Mouse (Mus musculus) ES-Bruce4 (cell line): ENCODE results near the gene Adcy4. TPM values are rescaled to one million over a fixed set of nuclear protein-coding genes. Genes with fewer than 3 reads are reported as not detected.

Experiments
- H3K27ac ChIP-seq: 2 replicates; pipeline ENCODE4 v1.5.1; 2012; ENCODE audit warnings: low read length, inconsistent platforms; ENCODE audit not compliant: insufficient read depth
- H3K27me3 ChIP-seq: 2 replicates; pipeline ENCODE4 v1.6.1; 2012; ENCODE audit warnings: mild to moderate bottlenecking, low read length, inconsistent platforms; ENCODE audit not compliant: control insufficient read depth, poor library complexity, insufficient read depth, severe bottlenecking
- H3K36me3 ChIP-seq: 2 replicates; pipeline ENCODE4 v1.6.1; 2012; ENCODE audit warnings: inconsistent platforms, mild to moderate bottlenecking, low read length, moderate library complexity; ENCODE audit not compliant: control insufficient read depth, poor library complexity, insufficient read depth, severe bottlenecking
- H3K4me1 ChIP-seq: one replicate; pipeline ENCODE4 v1.8.1; 2011; ENCODE audit warnings: low read length; ENCODE audit not compliant: control insufficient read depth, insufficient read depth
- H3K4me3 ChIP-seq: 2 replicates; pipeline ENCODE4 v1.5.1; 2011; ENCODE audit warnings: low read depth, mild to moderate bottlenecking, low read length
- H3K9ac ChIP-seq: 2 replicates; pipeline ENCODE4 v1.6.1; 2012; ENCODE audit warnings: low read depth, mild to moderate bottlenecking, inconsistent platforms; ENCODE audit not compliant: poor library complexity, severe bottlenecking
- H3K9me3 ChIP-seq: replicated peaks from 2 replicates; pipeline ENCODE4 v1.6.1; 2012; ENCODE audit warnings: mild to moderate bottlenecking, low read length, inconsistent platforms; ENCODE audit not compliant: control insufficient read depth, poor library complexity, insufficient read depth, severe bottlenecking
- CTCF ChIP-seq: IDR thresholded peaks from one replicate; pipeline ENCODE4 v1.8.1; 2011; ENCODE audit warnings: low read depth, low read length
- EP300 ChIP-seq: IDR thresholded peaks from 2 replicates; pipeline ENCODE4 v1.6.1; 2011; ENCODE audit warnings: low read depth, low read length; ENCODE audit not compliant: insufficient read depth
- POLR2A ChIP-seq: IDR thresholded peaks from one replicate; pipeline ENCODE4 v1.8.1; 2011; ENCODE audit warnings: low read length; ENCODE audit not compliant: insufficient read depth
- polyA plus RNA-seq: library from polyadenylated mRNA; stranded (reverse); fragments of >200 nt; gene quantifications from 2 replicates; pipeline ENCODE4 v1.2.4, GENCODE M21; 2011; ENCODE audit warnings: low read depth; ENCODE audit not compliant: missing spikeins, insufficient read depth, insufficient read length

The Adcy4 gene
- polyA plus RNA-seq, 1 experiment: 1.2 TPM

DNA sequence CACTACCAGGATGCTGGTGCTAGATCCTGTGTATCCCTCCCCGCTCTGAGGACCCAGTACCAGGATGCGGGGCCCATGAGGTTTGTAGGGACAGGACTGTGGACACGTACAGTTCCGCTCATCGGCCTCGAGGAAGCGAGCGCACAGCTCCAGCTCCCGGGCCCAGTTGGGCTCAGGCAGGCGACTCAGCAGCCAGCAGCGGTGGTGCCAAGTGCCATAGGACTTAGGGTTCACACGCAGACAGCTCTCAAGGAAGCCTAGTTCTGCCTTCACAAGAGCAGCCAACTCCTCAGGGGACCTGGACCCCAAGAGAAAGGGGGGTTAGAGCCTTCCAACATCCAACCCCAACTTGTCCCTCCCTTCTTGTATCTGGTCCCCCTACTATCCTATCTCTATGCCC, 63.2 kb downstream of the Adcy4 start:
- H3K4me1 ChIP-seq: no peaks in the 10 kb centered on the region
- peak overlapping the region; percentile 35 for H3K4me3 ChIP-seq
- no peaks in the 10 kb centered on the region for H3K9me3 ChIP-seq
- peaks cover 22% of the 10 kb centered on the region for H3K36me3 ChIP-seq
- no peak overlapping the region for H3K27ac ChIP-seq
- H3K27me3 ChIP-seq: no peaks in the 10 kb centered on the region
- peak overlapping the region; percentile 40 for H3K9ac ChIP-seq
- no peak for TF ChIP-seq EP300
- no peak for TF ChIP-seq POLR2A
- no peak for TF ChIP-seq CTCF

DNA sequence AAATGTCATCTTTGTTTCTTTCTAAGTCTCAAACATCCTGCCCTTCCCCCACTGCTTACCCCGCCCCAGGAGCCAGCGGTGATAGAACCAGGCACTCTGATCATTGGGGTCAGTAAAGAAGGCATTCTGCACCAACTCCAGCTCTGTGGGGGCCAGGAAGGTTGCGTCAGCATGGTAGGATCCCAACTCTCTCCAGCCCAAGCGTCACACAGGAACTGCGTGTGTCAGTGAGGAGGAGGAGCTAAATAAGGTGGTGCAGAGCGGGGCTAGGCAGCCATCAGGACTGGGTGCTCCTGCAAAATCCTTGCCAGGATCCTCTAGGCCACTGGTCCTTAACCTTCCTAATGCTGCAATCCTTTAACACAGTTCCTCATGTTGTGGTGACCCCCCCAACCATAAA, 64.2 kb downstream of the Adcy4 start:
- no peaks in the 10 kb centered on the region for H3K4me1 ChIP-seq
- TF ChIP-seq EP300 (no peak), POLR2A (no peak), CTCF (no peak)
- no peak overlapping the region for H3K27ac ChIP-seq
- H3K9ac ChIP-seq: no peak overlapping the region
- H3K9me3 ChIP-seq: no peaks in the 10 kb centered on the region
- no peaks in the 10 kb centered on the region for H3K27me3 ChIP-seq
- H3K36me3 ChIP-seq: peaks cover 22% of the 10 kb centered on the region
- H3K4me3 ChIP-seq: peak overlapping the region; percentile 3

Other genes with a start within 250 kb of the Adcy4 start
- gene Pck2, start 243.8 kb downstream of the Adcy4 start, polyA plus RNA-seq: 18.0 and 21.2 TPM in 2 replicates
- 25.6 and 34.7 TPM in 2 replicates for gene Dcaf11, start 224.1 kb downstream of the Adcy4 start, polyA plus RNA-seq
- gene A730061H03Rik, start 223.7 kb downstream of the Adcy4 start, polyA plus RNA-seq: not detected in 2 replicates
- gene Fitm1, start 208.5 kb downstream of the Adcy4 start, polyA plus RNA-seq: 1.5 TPM in 1 of 2 replicates, not detected in the other
- gene Psme1, start 206.0 kb downstream of the Adcy4 start, polyA plus RNA-seq: 188 and 199 TPM in 2 replicates
- 5.3 and 6.1 TPM in 2 replicates for gene Emc9, start 198.8 kb downstream of the Adcy4 start, polyA plus RNA-seq
- 195 and 200 TPM in 2 replicates for gene Psme2, start 193.0 kb downstream of the Adcy4 start, polyA plus RNA-seq
- gene Rnf31, start 192.4 kb downstream of the Adcy4 start, polyA plus RNA-seq: 31.6 and 39.1 TPM in 2 replicates
- gene Irf9, start 180.5 kb downstream of the Adcy4 start, polyA plus RNA-seq: 9.6 and 10.9 TPM in 2 replicates
- gene Rec8, start 166.1 kb downstream of the Adcy4 start, polyA plus RNA-seq: 16.4 and 20.6 TPM in 2 replicates
- gene Ipo4, start 148.1 kb downstream of the Adcy4 start, polyA plus RNA-seq: 69.4 and 88.5 TPM in 2 replicates
- gene Gm49378, start 146.2 kb downstream of the Adcy4 start, polyA plus RNA-seq: 9.8 and 14.1 TPM in 2 replicates
- gene Tm9sf1, start 140.3 kb downstream of the Adcy4 start, polyA plus RNA-seq: 22.7 and 25.1 TPM in 2 replicates
- not detected in 2 replicates for gene Tssk4, start 133.9 kb downstream of the Adcy4 start, polyA plus RNA-seq
- gene Mdp1, start 123.6 kb downstream of the Adcy4 start, polyA plus RNA-seq: 33.2 and 36.0 TPM in 2 replicates
- 22.2 and 26.7 TPM in 2 replicates for gene Gmpr2, start 112.2 kb downstream of the Adcy4 start, polyA plus RNA-seq
- 229 and 241 TPM in 2 replicates for gene Nedd8, start 112.0 kb downstream of the Adcy4 start, polyA plus RNA-seq
- 50.9 and 63.6 TPM in 2 replicates for gene Tinf2, start 102.3 kb downstream of the Adcy4 start, polyA plus RNA-seq
- gene Tgm1, start 70.2 kb downstream of the Adcy4 start, polyA plus RNA-seq: 24.3 and 26.9 TPM in 2 replicates
- gene Rabggta, start 61.8 kb downstream of the Adcy4 start, polyA plus RNA-seq: 39.6 and 42.5 TPM in 2 replicates
- gene Dhrs1, start 38.4 kb downstream of the Adcy4 start, polyA plus RNA-seq: 34.7 and 38.9 TPM in 2 replicates
- 56.2 and 59.8 TPM in 2 replicates for gene Nop9, start 38.4 kb downstream of the Adcy4 start, polyA plus RNA-seq
- gene Cideb, start 25.6 kb downstream of the Adcy4 start, polyA plus RNA-seq: not detected in 2 replicates
- gene Ltb4r2, start 22.7 kb downstream of the Adcy4 start, polyA plus RNA-seq: 5.3 and 6.8 TPM in 2 replicates
- gene Ltb4r1, start 18.1 kb downstream of the Adcy4 start, polyA plus RNA-seq: 2.6 and 3.0 TPM in 2 replicates
- gene Ripk3, start 4.8 kb upstream of the Adcy4 start, polyA plus RNA-seq: 11.0 and 16.4 TPM in 2 replicates
- 57.0 and 57.7 TPM in 2 replicates for gene Nfatc4, start 39.0 kb upstream of the Adcy4 start, polyA plus RNA-seq
- gene Nynrin, start 69.9 kb upstream of the Adcy4 start, polyA plus RNA-seq: 21.5 and 24.6 TPM in 2 replicates
- gene Cbln3, start 100.3 kb upstream of the Adcy4 start, polyA plus RNA-seq: 0.21 and 0.27 TPM in 2 replicates
- 29.8 and 30.9 TPM in 2 replicates for gene Khnyn, start 100.9 kb upstream of the Adcy4 start, polyA plus RNA-seq
- 7.9 and 13.2 TPM in 2 replicates for gene Sdr39u1, start 116.2 kb upstream of the Adcy4 start, polyA plus RNA-seq
- gene Cma1, start 160.6 kb upstream of the Adcy4 start, polyA plus RNA-seq: not detected in 2 replicates
- gene Cma2, start 166.9 kb upstream of the Adcy4 start, polyA plus RNA-seq: not detected in 2 replicates
- not detected in 2 replicates for gene Mcpt1, start 233.9 kb upstream of the Adcy4 start, polyA plus RNA-seq
- not detected in 2 replicates for gene Mcpt9, start 246.4 kb upstream of the Adcy4 start, polyA plus RNA-seq